Mouse (Mus musculus): ENCODE measurements at regions not wholly inside any gene's neighbourhood (a gene's known extent, or its start where the extent isn't known, plus 50 kb on each side); places are given as distances from the start of the nearest gene placed in this dataset.

- no peak for DNase-seq
Measured at GRCm38 (mm10) chr3:14952169-14952729, 66.2 kb downstream of the Car2 start.

- no peak for DNase-seq
Measured at GRCm38 (mm10) chr3:14952951-14953350, 66.9 kb downstream of the Car2 start.

GRCm38 (mm10) chr3:14957481-14957880 is 71.4 kb downstream of the Car2 start:
- DNase-seq: no peak

GRCm38 (mm10) chr3:14958277-14958676 is 72.2 kb downstream of the Car2 start:
- no peak for DNase-seq

GRCm38 (mm10) chr3:14959586-14959985 is 73.5 kb downstream of the Car2 start:
- no peak for DNase-seq

GRCm38 (mm10) chr3:14964795-14965194 is 78.7 kb downstream of the Car2 start:
- DNase-seq: no peak

GRCm38 (mm10) chr3:14965438-14966044 is 79.5 kb downstream of the Car2 start:
- no peak for DNase-seq

GRCm38 (mm10) chr3:14967235-14967634 is 81.2 kb downstream of the Car2 start:
- no peak for DNase-seq

GRCm38 (mm10) chr3:14968345-14968744 is 82.3 kb downstream of the Car2 start:
- no peak for DNase-seq

- DNase-seq: no peak
Measured at GRCm38 (mm10) chr3:14969698-14970097, 83.6 kb downstream of the Car2 start.

- DNase-seq: no peak
Measured at GRCm38 (mm10) chr3:14971647-14972046, 85.6 kb downstream of the Car2 start.

GRCm38 (mm10) chr3:14974758-14975157 is 88.7 kb downstream of the Car2 start:
- DNase-seq: no peak

GRCm38 (mm10) chr3:14975203-14975602 is 89.1 kb downstream of the Car2 start:
- DNase-seq: no peak

- no peak for DNase-seq
Measured at GRCm38 (mm10) chr3:14979116-14979613, 93.1 kb downstream of the Car2 start.

GRCm38 (mm10) chr3:14989635-14990034 is 103.6 kb downstream of the Car2 start:
- DNase-seq: no peak

GRCm38 (mm10) chr3:14993936-14994335 is 107.9 kb downstream of the Car2 start:
- no peak for DNase-seq

- no peak for DNase-seq
Measured at GRCm38 (mm10) chr3:14997241-14997640, 111.2 kb downstream of the Car2 start.

GRCm38 (mm10) chr3:14998521-14998920 is 112.4 kb downstream of the Car2 start:
- DNase-seq: no peak

- no peak for DNase-seq
Measured at GRCm38 (mm10) chr3:14999411-14999810, 113.3 kb downstream of the Car2 start.

- DNase-seq: no peak
Measured at GRCm38 (mm10) chr3:14999914-15000313, 113.8 kb downstream of the Car2 start.

- no peak for DNase-seq
Measured at GRCm38 (mm10) chr3:15000657-15001056, 114.6 kb downstream of the Car2 start.

GRCm38 (mm10) chr3:15007821-15008220 is 121.7 kb downstream of the Car2 start:
- no peak for DNase-seq

GRCm38 (mm10) chr3:15008501-15008900 is 122.4 kb downstream of the Car2 start:
- no peak for DNase-seq

GRCm38 (mm10) chr3:15009747-15010146 is 123.7 kb downstream of the Car2 start:
- DNase-seq: no peak

GRCm38 (mm10) chr3:15016621-15017020 is 130.5 kb downstream of the Car2 start:
- no peak for DNase-seq

Measured in right cerebral cortex, postnatal 14 days (tissue).